Mouse (Mus musculus) embryo, embryonic 11 days (tissue): Measurements from ENCODE around the gene Alox8.

Experiments
- DNase-seq: peaks from one replicate; pipeline ENCODE4 v3.0.0-alpha.2; 2015

Gene Alox8

DNA sequence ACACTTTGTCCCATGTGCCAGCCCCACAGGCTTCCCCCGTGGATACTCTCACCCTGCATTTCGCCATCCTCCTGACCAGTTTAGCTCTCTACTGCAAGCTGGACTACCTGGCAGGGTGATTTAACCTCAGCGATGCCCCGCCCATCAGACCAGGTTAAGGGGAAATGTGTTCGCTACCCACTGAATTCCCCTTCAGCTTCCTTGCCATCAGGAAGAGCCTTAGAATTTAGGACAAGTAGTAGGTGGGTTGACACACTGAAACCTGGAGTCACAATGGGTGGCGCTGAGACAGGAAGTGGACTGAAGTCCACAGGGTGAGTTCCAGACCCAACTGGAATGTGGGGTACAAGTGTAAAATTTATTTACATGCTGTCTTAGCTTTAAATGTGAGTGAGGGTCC, at the start of gene Alox8:
TSS of gene Alox8 (minus strand) at position 101 of the 400 bp plus-strand sequence.
- DNase-seq: no peak

DNA sequence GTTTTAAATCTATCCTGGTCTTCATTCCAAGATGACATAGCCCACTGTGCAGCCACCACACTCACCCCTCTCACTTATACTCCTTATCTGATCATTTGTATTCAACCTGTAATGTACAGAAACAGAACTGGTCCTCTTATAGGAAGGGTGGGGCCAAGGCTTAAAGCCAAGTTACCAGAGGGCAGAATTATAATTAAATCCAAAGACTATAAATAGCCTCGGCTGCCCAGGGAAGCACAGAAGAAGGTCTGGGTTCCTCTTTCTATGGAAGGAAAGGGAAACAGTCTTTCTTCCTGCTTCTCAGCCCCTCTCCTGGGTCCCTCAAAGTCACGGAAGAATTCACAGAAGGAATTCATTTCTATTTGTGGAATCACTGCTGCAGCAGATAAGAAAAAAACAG, 48.0 kb upstream of the Alox8 start:
- DNase-seq: no peak

DNA sequence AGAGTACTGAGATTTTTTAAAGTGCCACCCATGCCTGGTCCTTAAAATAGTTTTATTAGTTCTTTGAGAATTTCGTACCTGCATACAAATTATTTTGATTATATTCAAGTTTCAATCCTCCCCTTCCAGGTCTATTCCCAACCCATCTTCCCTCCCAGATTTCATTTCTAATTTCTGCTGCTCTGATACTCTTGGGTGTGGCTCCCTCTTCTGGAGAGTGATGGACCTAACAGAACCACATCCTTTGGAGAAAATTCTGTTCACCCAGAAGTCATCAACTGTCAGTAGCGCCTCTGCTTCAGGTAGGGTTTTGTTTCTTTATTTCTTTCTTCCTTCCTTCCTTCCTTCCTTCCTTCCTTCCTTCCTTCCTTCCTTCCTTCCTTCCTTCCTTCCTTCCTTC, 47.3 kb upstream of the Alox8 start:
- peak; percentile 73 for DNase-seq

DNA sequence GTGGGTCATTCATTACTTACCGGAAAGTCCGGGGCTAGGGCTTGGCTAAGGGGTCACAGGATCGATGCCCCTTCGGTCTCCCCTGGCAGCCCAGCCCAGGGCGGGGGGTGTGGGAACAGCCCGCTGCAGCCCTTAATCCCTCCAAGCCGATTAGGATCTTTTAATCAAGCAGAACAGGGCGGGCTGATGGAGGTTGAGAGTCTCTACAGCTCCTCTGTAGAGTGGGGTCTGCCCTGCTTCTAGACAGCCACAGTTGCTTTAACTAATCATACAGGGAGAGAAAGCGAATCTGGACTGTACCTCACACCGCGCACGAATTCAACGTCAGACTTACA, 39.2 kb upstream of the Alox8 start, which contains the start of gene Gucy2e:
TSS of gene Gucy2e (minus strand) at position 111 of the 335 bp plus-strand sequence.
- no peak for DNase-seq

DNA sequence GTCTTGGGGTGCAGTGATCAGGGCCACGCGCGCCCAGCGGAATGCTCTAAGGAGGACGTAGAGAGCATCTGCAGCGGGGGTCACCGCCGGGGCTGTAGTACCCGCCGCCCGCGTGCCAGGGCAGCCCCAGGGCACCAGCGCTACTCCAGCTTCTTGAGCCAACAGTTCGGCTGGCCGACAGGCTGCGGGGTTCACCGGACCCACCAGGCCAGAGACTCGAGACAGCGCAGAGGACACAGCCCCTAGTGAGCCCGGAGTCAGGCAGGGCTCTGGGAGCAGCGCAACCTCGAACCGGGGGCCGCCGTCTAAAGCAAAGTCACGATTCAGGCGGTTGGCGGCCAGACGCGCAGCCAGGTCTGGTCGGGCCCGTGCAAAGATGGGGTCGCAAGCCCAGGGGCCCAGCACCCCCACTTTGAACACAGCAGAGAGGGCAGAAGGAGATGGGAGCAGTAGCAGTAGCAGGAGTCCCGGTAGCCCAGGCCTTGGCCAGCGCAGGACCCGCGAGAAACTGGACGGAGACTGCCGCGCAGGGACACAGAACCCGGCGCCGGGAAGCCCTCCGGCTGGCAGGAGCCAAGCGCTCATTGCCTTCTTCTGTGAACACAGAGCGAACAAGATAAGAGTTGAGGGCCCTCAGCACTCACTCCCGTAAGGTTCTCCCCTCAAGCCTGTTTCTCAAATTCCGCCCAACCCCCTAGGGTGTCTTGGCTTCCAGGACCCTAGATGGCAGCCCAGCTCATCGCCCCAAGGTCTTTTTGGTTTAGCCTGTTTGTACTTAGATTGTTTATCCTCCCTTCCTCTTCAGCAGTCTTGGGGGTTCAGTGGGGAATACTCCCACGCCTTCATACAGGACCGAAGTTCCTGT, 38.6 kb upstream of the Alox8 start:
- no peak for DNase-seq

DNA sequence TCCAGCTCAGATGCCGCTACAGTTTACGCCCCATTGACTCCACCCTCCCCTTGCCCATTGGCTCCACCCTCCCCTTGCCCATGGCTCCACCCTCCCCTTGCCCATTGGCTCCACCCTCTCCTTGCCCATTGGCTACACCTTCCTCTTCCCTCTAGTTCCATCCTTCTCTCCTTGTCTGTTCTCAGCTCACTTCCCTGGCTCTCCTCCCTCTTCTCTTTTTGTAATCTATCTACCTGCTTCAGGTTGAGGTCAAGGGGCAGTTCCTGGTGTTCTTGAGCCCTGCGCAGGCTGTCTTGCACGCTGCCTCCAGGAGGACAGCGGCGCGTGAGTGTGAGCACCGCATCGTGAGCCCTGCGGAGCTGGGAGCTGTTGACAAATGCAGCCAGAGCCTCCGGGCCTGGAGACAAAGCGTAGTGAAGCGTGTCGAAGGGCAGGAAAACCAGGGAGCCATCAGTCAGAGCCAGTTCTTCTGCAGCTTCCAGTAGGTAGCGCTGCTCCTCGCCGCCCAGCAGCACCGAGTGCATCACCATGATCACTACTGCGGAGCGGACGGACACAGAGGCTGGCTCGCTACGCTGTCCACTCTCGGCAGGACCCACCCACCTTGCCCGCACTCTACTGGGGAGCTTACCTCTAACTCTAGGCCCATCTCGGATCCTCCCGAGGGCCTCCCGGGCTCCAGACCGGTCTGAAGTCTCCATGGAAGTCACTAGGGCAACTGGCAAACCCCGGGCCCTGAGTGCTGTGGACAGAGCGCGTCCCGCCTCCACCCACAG, 37.8 kb upstream of the Alox8 start:
- DNase-seq: peak; percentile 84

DNA sequence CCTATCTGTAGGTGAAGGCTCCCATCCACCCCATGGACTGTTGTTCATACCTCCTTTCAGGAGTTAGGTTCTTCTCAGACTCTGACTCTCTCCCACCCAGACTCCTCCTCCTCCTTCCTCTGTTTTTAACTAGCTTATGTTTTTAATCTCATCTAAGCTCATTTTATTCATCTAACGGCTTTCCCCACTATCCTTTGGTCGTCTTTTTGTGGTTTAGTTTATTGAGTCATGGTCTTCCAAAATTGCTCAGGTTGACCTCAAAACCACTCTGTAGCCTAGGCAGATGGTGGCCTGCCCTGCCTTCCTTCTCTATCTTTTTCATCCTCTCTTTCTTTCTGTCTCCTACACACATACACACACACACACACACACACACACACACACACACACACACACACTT, 35.5 kb upstream of the Alox8 start:
- DNase-seq: no peak

DNA sequence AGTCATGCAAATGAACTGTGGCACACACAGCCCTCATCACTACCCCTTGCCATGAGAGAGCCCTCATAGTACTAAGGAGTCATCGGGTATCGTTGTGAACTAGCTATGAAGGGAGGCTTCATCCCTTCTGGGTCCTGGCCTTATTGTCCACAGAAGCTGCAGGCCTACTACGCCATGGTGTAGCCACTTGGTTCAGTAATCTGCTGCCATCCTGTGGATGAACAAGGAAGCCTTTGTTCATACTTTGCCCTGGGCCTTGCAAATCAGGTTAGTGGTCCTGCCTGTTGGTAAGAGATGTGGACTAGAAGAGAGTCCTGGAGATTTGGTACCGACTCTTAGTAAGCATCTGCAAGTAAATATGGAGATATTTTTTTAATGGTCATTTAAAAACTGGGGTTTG, 32.8 kb upstream of the Alox8 start:
- DNase-seq: no peak

DNA sequence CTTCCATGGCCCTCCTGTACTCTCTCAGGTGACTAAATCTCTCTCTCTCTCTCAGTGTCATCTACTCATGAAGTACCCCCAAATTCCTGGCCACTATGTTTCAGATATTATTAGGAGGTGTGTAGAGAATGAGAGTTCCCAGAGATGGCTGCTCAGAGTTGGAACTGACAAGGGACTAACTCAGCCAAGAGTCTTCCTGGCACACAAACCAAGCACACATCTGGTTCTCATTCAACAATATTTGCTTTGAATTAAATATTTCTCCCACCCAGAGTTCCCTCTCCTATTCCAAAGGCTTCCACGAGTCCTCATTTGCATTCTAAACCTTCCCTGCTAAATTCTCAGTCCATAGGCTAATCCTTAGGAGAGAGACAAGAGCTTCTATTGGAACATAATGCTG, 28.1 kb upstream of the Alox8 start:
- DNase-seq: no peak

DNA sequence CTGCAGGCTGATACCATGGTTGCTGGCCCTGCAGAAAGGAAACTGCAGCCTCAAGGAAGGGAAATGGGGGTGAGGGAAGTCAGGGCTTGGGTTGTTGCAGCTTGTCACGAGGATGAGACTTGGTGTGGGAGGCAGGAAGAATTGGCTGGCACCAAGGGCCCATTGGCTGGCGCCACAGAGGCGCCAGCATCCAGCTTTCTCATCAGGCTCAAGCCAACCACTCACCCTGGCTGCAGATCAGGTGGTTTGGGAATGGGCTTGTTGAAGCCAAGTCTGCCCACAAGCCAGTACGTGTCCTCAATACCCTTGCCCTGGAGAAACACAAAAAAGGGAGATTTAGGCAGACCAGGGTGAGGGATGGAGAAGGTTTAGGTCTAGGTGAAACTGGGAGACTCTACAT, 25.5 kb upstream of the Alox8 start:
- no peak for DNase-seq

DNA sequence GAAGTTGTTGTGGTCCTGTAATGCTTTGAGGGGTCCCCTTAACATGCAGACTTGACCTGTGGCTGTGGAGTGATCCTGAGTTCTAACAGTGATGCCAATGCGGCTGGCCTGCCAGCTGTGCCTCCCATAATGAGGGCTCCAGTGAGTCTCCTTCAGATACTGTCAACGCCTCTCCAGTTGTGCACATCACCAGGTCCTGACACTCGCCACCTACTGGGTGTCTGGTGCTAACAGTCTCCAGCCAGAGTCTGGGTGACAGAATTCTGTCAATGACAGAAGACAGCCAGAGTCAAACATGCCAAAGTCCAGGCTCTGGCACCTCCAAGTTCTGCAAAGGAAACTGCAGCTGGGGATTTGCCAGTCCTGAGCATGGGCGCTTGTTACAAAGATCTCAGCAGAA, 23.4 kb upstream of the Alox8 start:
- no peak for DNase-seq

DNA sequence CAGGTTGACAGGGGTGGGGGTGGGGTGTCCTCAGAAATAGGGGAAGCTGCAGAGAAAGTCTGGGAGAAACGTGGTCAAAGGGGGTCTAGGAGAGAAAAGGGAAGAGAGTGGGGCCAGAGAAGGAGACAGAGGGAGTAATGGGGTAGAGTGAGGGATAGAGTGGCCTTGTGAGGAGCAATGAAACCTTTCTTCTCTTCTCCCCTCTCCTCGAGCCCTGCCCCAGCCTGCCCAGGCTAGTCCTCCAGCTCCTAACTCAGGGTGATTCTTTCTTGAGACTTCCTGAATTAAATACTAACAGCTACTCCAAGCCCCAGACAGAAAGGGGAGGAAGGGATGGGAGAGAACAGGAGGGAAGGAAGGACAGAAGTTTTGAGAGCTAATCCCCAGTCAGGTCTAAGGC, 21.0 kb upstream of the Alox8 start:
- no peak for DNase-seq

DNA sequence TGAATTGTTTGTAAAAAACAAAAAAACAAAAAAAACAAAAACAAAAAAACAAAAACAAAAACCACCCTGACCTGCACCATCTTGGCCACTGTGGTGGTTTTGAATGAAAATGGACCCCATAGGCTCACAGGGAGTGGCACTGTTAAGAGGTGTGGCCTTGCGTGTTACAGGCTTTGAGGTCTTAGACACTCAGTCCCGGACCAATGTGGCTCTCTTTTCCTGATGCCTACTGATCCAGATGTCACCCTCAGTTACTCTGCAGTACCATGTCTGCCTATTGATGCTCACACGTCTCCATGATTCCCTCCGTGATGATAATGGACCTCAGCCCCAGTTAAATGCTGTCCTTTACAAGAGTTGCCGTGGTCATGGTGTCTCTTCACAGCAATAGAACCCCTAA, 19.8 kb upstream of the Alox8 start:
- no peak for DNase-seq

DNA sequence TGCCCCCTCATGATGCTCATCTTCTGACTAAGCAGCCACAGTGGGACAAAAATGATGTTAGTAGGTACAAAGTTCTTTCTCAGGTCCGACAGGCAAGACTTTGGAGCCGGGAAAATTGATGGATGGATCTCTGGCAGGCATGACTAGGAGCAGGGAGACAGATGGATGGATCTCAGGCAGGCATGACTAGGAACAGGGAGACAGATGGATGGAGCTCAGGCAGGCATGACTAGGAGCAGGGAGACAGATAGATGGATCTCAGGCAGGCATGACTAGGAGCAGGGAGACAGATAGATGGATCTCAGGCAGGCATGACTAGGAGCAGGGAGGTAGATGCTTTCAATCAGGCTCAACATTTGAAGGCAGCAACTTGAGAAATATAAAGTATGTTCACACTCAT, 13.8 kb upstream of the Alox8 start:
- no peak for DNase-seq

DNA sequence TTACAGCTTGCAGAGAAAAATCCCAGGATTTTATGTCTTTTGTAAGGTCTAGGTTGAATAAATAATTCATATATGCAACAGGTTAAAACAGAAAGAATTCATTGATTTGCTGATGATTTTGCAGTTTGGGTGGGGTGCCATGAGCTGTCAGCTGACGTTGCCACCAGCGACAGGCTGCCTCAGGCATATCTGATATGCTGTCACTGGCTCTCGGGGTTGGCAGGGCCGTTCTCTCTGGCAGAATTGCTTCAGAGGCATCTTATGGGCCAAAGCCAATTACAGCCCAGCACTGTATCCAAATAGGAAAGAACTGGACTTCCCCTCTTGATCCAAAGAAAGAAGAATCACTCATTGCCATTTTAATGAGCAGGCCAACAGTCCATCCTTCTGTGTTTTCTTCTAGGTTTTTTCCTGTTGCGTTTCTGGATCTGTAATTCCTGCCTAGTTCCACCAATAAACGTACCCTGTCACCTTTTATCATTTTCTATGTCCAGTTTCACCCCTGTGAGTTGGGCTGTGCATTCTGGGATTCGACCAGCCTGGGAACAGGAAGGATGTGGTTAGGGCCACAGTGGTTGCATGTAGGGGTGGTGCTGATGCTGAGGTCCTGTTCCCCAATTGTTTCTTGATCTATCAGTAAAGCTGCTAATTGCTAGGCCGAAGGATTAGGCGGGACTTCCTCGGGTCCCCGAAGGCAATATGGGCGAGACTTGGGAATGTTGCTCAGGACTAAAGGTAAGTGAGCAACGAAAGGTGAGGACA, 5.0 kb upstream of the Alox8 start:
- no peak for DNase-seq

DNA sequence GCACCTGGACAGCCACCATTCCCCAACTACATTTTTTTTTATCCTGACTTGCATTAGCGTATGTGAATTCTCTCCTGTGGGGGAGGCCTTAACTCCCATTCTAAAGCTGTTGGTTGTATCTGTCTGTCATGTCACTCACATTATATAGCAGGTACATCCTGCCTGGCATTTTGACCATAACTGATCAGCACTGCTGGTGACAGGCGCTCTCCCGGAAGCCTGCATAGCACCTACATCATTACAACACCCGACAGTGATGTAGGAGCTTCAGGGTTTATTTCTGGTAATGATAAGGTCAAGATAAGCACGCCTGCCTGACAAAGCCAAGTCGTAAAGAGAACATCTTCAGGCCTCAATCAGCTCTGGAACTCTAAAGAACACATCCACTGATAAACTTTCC, 2.6 kb upstream of the Alox8 start:
- no peak for DNase-seq

DNA sequence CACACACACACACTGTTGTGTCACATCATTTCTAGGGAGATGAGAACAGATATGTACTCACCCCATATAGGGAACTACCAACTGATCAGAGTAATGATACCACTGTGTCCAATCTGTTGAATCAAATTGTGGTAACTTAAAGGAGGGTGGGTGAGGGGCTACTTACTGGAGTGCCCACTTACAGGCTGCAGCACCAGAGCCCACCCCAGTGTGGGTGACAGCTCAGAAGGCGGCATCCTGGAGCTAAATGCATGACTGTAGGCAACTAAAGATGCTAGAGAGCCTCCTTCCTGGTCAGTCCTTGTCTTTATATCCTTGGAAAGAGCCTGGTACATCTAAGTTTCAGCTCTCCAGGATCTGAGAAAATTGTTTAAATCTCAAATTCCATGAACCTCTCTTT, 1.6 kb upstream of the Alox8 start:
- DNase-seq: no peak

DNA sequence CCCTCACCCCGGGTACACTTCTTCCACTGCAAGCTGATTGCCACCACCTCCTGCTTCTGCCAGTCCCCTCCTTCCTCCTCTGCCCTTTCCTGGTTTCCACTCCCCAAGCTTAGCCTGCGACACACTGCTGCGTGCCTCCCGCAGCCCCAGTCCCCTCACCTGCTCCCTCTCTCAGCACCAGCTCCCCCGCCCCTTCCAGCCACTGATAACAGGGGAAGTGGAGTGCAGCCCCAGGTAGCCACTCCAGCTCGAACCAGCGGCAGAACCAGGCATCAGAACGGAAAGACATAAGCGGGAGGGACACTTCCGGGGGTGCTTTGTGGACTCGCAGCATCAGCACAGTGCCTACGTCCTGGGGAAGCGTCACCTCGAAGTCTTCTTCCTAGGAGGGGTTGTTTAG, 449 bp downstream of the Alox8 start:
- no peak for DNase-seq

DNA sequence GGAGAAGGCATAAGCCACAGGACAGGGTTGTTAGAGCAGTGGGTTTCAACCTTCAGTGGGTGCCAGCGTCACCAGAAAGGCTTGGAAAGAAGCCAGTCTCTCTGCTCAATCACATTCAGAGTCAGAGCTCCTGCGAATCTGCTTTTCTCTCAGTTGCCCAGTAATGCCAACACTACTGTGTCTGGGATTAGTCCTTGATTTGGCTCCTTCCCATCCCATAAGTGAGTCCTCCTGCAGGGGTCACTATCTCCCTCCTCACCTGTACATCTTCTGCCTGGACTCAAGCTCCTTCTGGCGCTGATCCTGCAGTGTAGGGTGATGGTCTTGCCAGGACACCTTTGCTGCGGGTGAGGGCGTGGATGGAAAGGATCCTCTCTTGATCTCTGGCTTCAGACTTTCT, 877 bp downstream of the Alox8 start:
- DNase-seq: peak; percentile 19

DNA sequence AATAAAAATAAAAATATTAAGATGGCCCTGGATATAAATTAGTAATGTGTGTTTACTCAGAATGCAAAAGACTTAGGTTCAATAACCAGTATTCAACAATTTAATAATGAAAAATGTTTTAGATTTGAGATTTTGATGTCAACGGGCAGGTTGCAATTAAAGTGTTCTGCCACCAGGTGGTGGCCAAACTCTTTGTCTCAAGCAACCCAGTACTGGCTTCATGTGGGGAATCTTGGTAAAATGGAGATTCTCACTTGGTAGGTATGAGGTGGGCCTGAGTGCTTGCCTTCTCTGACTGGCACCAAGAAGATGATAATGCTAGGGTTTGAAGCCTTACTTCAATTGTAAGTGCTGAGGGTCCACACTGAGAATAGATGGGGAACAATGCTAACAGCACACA, 4.8 kb downstream of the Alox8 start:
- DNase-seq: peak; percentile 70

DNA sequence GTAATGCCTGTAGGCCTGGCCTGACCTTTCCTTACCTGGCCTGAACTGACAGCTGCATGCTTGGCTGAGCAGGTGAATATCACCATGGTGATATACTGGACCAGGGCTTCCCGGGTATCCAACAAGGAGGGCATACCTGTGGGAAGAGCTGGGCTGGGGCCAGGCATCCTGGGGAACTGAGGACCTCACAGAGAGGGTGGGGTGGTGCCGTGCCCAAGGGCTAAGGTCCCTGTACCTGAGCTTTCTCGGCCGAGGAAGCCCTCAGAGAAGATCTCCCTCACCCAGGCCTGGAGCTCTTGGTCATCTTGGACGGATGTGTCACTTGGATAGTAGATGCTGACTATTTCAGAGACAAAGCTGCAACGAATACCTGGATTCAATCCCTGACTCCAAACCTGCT, 11.7 kb downstream of the Alox8 start:
- no peak for DNase-seq

DNA sequence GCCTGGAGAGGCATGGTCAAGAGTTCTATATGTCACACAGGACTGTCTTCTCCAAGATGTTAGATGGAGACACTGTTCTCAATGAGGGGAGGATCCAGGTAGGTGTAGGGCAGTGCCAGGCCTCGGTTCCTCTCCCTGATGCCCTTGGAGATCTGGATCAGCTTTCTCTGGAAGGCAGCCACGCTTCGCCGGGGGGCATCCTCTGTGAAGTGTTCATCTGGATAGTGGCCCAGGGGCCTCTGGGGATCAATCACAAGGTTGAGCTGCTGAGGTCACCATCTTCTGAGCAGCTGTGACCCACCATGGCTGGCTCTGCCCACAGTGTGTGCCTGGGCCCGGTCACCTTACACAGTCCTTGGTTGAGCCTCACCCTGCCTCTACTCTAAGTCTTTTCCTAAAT, 12.6 kb downstream of the Alox8 start:
- no peak for DNase-seq

DNA sequence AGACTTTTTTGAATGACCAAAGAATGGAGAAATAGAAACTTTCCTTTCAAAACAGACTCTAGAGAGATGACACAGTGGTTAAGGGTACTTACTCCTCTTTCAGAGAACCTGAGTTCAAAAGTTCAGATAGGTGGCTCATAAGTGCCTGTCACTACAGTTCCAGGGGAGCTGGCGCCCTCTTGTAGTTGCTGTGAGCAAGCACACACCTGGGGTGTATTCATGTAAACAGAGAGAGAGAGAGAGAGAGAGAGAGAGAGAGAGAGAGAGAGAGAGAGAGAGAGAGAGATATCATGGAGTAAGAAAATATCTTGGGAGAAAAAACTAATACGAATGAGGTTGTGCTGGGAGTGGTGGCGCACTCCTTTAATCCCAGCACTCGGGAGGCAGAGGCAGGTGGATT, 17.5 kb downstream of the Alox8 start:
- no peak for DNase-seq

DNA sequence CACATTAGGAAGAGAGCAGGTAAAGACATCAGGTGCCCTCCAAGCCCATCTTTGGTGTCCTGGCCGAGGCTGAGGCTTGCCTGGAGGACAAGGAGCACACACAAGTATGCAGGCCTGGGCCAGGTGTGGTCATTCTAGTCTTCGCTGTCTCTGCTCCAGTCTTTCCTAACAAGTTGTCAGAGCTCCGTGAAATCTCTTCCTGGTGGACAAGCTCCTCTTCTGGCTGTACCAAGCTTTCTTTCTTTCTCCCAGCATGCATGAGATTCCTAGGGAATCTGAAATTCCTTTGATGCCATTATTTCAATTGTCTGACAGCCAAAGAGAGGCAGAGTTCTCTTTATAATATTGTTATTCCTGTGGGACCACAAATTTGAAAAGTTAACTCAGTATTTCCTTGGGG, 18.1 kb downstream of the Alox8 start:
- DNase-seq: no peak
